Mouse (Mus musculus) intestine, embryonic 16.5 days (tissue): ENCODE data around the gene Vmn1r193. TPM values are rescaled to one million over a fixed set of nuclear protein-coding genes. Genes with fewer than 3 reads are reported as not detected.

ENCODE experiments used
- microRNA-seq: library from miRNA; unstranded; fragments of <30 nt; microRNA quantifications from one replicate; pipeline ENCODE4, GENCODE M21; 2016
- polyA plus RNA-seq: library from polyadenylated mRNA; unstranded; fragments of >200 nt; fragmentation: Nextera tagmentation; extraction: Ambion mirVana; gene quantifications from 2 replicates; pipeline ENCODE4 v1.2.1, GENCODE M21; 2015

The Vmn1r193 gene
- polyA plus RNA-seq, 1 experiment from 2014 or later, result not detected

Small RNAs within 50 kb of the gene (microRNA-seq; reads per million reads assigned to microRNA genes)
- gene Gm23282, result not detected
- not detected for gene Gm25084

Other genes starting within 250 kb of the Vmn1r193 start
- gene Pom121l2, start 242.0 kb downstream of the Vmn1r193 start, polyA plus RNA-seq, result 0.10 TPM in 1 of 2 replicates, not detected in the other
- gene Prss16, start 213.4 kb downstream of the Vmn1r193 start, polyA plus RNA-seq, result 1.4 and 2.0 TPM in 2 replicates
- gene Hist1h2ah, start 187.6 kb downstream of the Vmn1r193 start, polyA plus RNA-seq, result 4.6 and 5.1 TPM in 2 replicates
- 1.8 and 2.9 TPM in 2 replicates for gene Hist1h2bk, start 187.3 kb downstream of the Vmn1r193 start, polyA plus RNA-seq
- gene Hist1h4i, start 181.8 kb downstream of the Vmn1r193 start, polyA plus RNA-seq, result 18.8 and 22.0 TPM in 2 replicates
- 17.4 and 30.0 TPM in 2 replicates for gene Hist1h2ag, start 180.2 kb downstream of the Vmn1r193 start, polyA plus RNA-seq
- gene Hist1h2bj, start 179.9 kb downstream of the Vmn1r193 start, polyA plus RNA-seq, result 4.7 and 7.7 TPM in 2 replicates
- gene Vmn1r188, start 138.7 kb downstream of the Vmn1r193 start, polyA plus RNA-seq, result not detected in 2 replicates
- gene Vmn1r189, start 117.3 kb downstream of the Vmn1r193 start, polyA plus RNA-seq, result not detected in 2 replicates
- gene Vmn1r191, start 39.2 kb downstream of the Vmn1r193 start, polyA plus RNA-seq, result not detected in 2 replicates
- not detected in 2 replicates for gene Vmn1r192, start 32.0 kb downstream of the Vmn1r193 start, polyA plus RNA-seq
- gene Vmn1r194, start 21.1 kb upstream of the Vmn1r193 start, polyA plus RNA-seq, result not detected in 2 replicates
- gene Vmn1r195, start 47.4 kb upstream of the Vmn1r193 start, polyA plus RNA-seq, result not detected in 2 replicates
- not detected in 2 replicates for gene Vmn1r196, start 66.8 kb upstream of the Vmn1r193 start, polyA plus RNA-seq
- not detected in 2 replicates for gene Vmn1r197, start 101.4 kb upstream of the Vmn1r193 start, polyA plus RNA-seq
- gene Vmn1r198, start 127.2 kb upstream of the Vmn1r193 start, polyA plus RNA-seq, result not detected in 2 replicates
- not detected in 2 replicates for gene Vmn1r199, start 156.7 kb upstream of the Vmn1r193 start, polyA plus RNA-seq
- gene Vmn1r200, start 167.2 kb upstream of the Vmn1r193 start, polyA plus RNA-seq, result not detected in 2 replicates
- gene Vmn1r201, start 248.8 kb upstream of the Vmn1r193 start, polyA plus RNA-seq, result not detected in 2 replicates